Mouse (Mus musculus) C2C12 (cell line): ENCODE measurements around the gene Gm37240. TPM values are rescaled to one million over a fixed set of nuclear protein-coding genes. Genes with fewer than 3 reads are reported as not detected.

Experiments
- H3K27me3 ChIP-seq: one replicate; pipeline ENCODE4 v1.6.1; 2011; ENCODE audit not compliant: control insufficient read depth, insufficient read depth, insufficient read length
- H3K36me3 ChIP-seq: one replicate; pipeline ENCODE4 v1.6.1; 2011; ENCODE audit not compliant: control insufficient read depth, insufficient read depth
- H3K4me3 ChIP-seq: one replicate; pipeline ENCODE4 v1.5.1; 2011; ENCODE audit warnings: mild to moderate bottlenecking, control low read depth; ENCODE audit not compliant: poor library complexity, insufficient read depth, severe bottlenecking
- H3K79me2 ChIP-seq: one replicate; pipeline ENCODE4 v1.6.1; 2011; ENCODE audit not compliant: control insufficient read depth, insufficient read depth
- H3K79me3 ChIP-seq: one replicate; pipeline ENCODE4 v1.6.1; 2011; ENCODE audit warnings: low read depth, control low read depth
- H3ac ChIP-seq: one replicate; pipeline ENCODE3; 2011; ENCODE audit warnings: low read depth; ENCODE audit not compliant: control insufficient read depth, insufficient read length
- CEBPB ChIP-seq: IDR thresholded peaks from one replicate; pipeline ENCODE4 v1.6.1; 2011; ENCODE audit warnings: low read depth, mild to moderate bottlenecking, control low read depth, moderate library complexity
- CTCF ChIP-seq: IDR thresholded peaks from one replicate; pipeline ENCODE4 v1.5.1; 2011; ENCODE audit not compliant: control insufficient read depth, insufficient read depth, insufficient read length
- FOSL1 ChIP-seq: IDR thresholded peaks from one replicate; pipeline ENCODE4 v1.8.0; 2011; ENCODE audit warnings: mild to moderate bottlenecking, low read length; ENCODE audit not compliant: poor library complexity, insufficient read depth, severe bottlenecking
- MAX ChIP-seq: IDR thresholded peaks from one replicate; pipeline ENCODE4 v1.6.1; 2011; ENCODE audit warnings: mild to moderate bottlenecking, control low read depth
- MYOD1 ChIP-seq: IDR thresholded peaks from one replicate; pipeline ENCODE4 v1.6.1; 2011; ENCODE audit warnings: low read depth; ENCODE audit not compliant: control insufficient read depth, insufficient read length
- MYOG ChIP-seq: IDR thresholded peaks from one replicate; pipeline ENCODE4 v1.6.1; 2011; ENCODE audit not compliant: control insufficient read depth, insufficient read length; ENCODE audit errors: extremely low read depth
- USF1 ChIP-seq: IDR thresholded peaks from one replicate; pipeline ENCODE4 v1.6.1; 2011; ENCODE audit warnings: low read depth, mild to moderate bottlenecking, control low read depth, moderate library complexity
- polyA plus RNA-seq: library from polyadenylated mRNA; unstranded; fragments of >200 nt; fragmentation: generic; extraction: Trizol; gene quantifications from one replicate; pipeline ENCODE4 v1.2.1, GENCODE M21; 2012; ENCODE audit warnings: missing spikeins

The Gm37240 gene
- polyA plus RNA-seq, 1 experiment, result 7.3 TPM

DNA sequence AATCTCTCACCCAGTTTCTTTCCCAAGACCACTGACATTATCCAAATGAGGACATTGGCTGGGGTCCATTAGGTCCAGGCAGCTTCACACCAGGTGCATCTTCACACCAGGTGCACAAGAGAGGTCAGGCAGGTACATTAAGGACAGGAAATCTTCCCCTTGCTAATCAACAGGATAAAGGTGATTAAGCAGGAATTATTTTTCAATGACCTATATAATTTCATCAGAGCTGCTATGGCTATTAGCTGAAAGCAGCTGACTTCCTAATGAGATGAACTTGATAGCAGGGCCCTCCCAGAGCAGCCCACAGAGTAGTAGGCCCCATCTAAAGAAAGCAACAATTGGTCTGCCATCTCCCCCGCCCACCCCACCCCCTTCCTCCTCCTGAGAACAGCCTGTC is 1.4 kb downstream of the Gm37240 start:
- Histone ChIP-seq H3ac (no peak overlapping the region), H3K27me3 (no peaks in the 10 kb centered on the region), H3K36me3 (no peaks in the 10 kb centered on the region), H3K79me3 (peaks cover 27% of the 10 kb centered on the region), H3K4me3 (peak overlapping the region; percentile 54), H3K79me2 (peaks cover 53% of the 10 kb centered on the region)
- TF ChIP-seq FOSL1 (no peak), MYOG (no peak), CEBPB (no peak), MYOD1 (no peak), CTCF (no peak), MAX (no peak), USF1 (no peak)

GRCm38 (mm10) chr3:85880687-85881086 is 6.6 kb downstream of the Gm37240 start:
- H3K27me3 ChIP-seq, result no peaks in the 10 kb centered on the region
- H3K36me3 ChIP-seq, result no peaks in the 10 kb centered on the region
- peaks cover 83% of the 10 kb centered on the region for H3K79me2 ChIP-seq
- peaks cover 36% of the 10 kb centered on the region for H3K79me3 ChIP-seq
- peak; percentile 84 for TF ChIP-seq FOSL1
- no peak for TF ChIP-seq CTCF
- no peak overlapping the region for H3ac ChIP-seq
- H3K4me3 ChIP-seq, result no peak overlapping the region

GRCm38 (mm10) chr3:85880068-85880467 is 7.2 kb downstream of the Gm37240 start:
- H3K79me2 ChIP-seq, result peaks cover 79% of the 10 kb centered on the region
- H3K79me3 ChIP-seq, result peaks cover 35% of the 10 kb centered on the region
- TF ChIP-seq CTCF (no peak), MYOD1 (peak; percentile 62), FOSL1 (no peak), CEBPB (no peak), USF1 (no peak), MYOG (no peak), MAX (no peak)
- no peak overlapping the region for H3ac ChIP-seq
- H3K4me3 ChIP-seq, result no peak overlapping the region
- H3K36me3 ChIP-seq, result no peaks in the 10 kb centered on the region
- H3K27me3 ChIP-seq, result no peaks in the 10 kb centered on the region

DNA sequence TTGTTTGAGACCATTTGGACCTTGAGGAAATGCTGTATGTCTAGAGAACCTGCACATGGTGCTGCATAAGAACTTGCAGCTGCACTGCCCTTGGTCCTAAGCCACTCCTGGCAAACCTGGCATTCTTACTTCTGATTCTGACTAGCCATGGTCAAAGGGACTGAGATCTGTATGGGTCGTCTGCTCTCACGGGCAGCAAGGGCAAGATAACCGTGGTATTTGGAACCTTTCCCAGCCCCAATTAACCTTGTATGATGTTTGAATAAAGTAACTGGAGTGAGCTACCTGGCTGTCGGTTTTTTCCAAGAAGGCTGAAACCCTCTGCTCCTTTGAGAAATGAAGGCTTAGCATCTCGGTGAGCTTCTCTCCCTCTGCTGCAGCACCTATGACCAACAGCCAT is 8.4 kb downstream of the Gm37240 start:
- H3K79me3 ChIP-seq, result peaks cover 38% of the 10 kb centered on the region
- no peaks in the 10 kb centered on the region for H3K36me3 ChIP-seq
- H3K79me2 ChIP-seq, result peaks cover 79% of the 10 kb centered on the region
- no peaks in the 10 kb centered on the region for H3K27me3 ChIP-seq
- no peak overlapping the region for H3K4me3 ChIP-seq
- TF ChIP-seq FOSL1 (no peak), CEBPB (no peak), MYOD1 (no peak), USF1 (no peak), MYOG (no peak), MAX (no peak), CTCF (no peak)
- no peak overlapping the region for H3ac ChIP-seq

- Histone ChIP-seq H3ac (no peak overlapping the region), H3K79me3 (peaks cover 3% of the 10 kb centered on the region), H3K4me3 (no peak overlapping the region), H3K36me3 (no peaks in the 10 kb centered on the region), H3K79me2 (peaks cover 34% of the 10 kb centered on the region), H3K27me3 (no peaks in the 10 kb centered on the region)
- TF ChIP-seq MYOD1 (no peak), MYOG (no peak), MAX (no peak), USF1 (no peak), CEBPB (no peak), CTCF (no peak), FOSL1 (no peak)
Observed at GRCm38 (mm10) chr3:85863996-85864395, 23.3 kb downstream of the Gm37240 start.

DNA sequence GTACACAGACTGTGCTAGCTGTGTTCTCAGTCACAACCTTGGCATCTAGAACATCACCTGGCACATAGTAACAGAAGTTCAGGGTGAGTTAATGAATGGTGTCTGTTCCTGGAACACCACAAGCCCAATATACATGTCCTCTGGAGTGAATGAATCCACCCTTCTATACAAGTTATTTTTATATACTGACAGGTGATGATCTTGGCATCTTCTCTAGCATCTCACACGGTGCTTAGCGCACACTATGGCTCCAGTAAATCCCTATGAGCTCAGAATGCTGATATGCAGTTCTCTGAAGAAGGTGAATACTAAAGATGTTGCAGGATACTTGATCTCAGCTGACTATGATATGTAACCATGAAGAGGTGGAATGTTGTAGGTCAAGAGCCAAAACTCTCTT is 24.4 kb downstream of the Gm37240 start:
- no peak overlapping the region for H3K4me3 ChIP-seq
- TF ChIP-seq CEBPB, result no peak
- TF ChIP-seq MYOG, result no peak
- TF ChIP-seq USF1, result no peak
- TF ChIP-seq MYOD1, result no peak
- TF ChIP-seq FOSL1, result no peak
- no peak for TF ChIP-seq CTCF

More for the DNA sequence above, 24.4 kb downstream of the Gm37240 start:
- Histone ChIP-seq H3K36me3 (no peaks in the 10 kb centered on the region), H3K79me3 (peaks cover 3% of the 10 kb centered on the region), H3ac (no peak overlapping the region), H3K79me2 (peaks cover 34% of the 10 kb centered on the region), H3K27me3 (no peaks in the 10 kb centered on the region)
